Mouse (Mus musculus): Measurements from ENCODE around the gene Pdcd10. TPM values are rescaled to one million over a fixed set of nuclear protein-coding genes. Genes with fewer than 3 reads are reported as not detected.

Pdcd10 gene
- polyA plus RNA-seq, 1 experiment from 2014 or later = 87.7 TPM

Other genes with a start within 250 kb of the Pdcd10 start
- not detected in 2 replicates for gene Wdr49, start 74.7 kb downstream of the Pdcd10 start, polyA plus RNA-seq (2016; fragmentation: Nextera tagmentation; extraction: Ambion mirVana)
- gene Serpini1, start 691 bp upstream of the Pdcd10 start, polyA plus RNA-seq (2016; fragmentation: Nextera tagmentation; extraction: Ambion mirVana) = 44.2 and 46.7 TPM in 2 replicates
- not detected in 2 replicates for gene Gm29133, start 191.3 kb upstream of the Pdcd10 start, polyA plus RNA-seq (2016; fragmentation: Nextera tagmentation; extraction: Ambion mirVana)